Mouse (Mus musculus) gastrocnemius, postnatal 25 days (tissue): ENCODE measurements around the gene Anxa4. TPM values are rescaled to one million over a fixed set of nuclear protein-coding genes. Genes with fewer than 3 reads are reported as not detected.

ENCODE experiments used
- total RNA-seq, 2 experiments: library from RNA; stranded (reverse); gene quantifications; 1 replicate in 1 of 2; 2 replicates in 1 of 2; pipeline ENCODE4 v1.2.3; 2021

The Anxa4 gene
- total RNA-seq, 2 experiments from 2014 or later: 13.4 to 19.7 TPM

Other genes starting within 250 kb of the Anxa4 start
- not detected for gene Asprv1, start 165.4 kb downstream of the Anxa4 start, total RNA-seq
- 1 to 10 TPM; 2.7 to 3.0 TPM for gene Mxd1, start 124.4 kb downstream of the Anxa4 start, total RNA-seq
- gene Snrnp27, start 109.1 kb downstream of the Anxa4 start, total RNA-seq: 10 to 100 TPM; 73.4 to 74.7 TPM
- 1 to 10 TPM; 2.4 to 2.8 TPM for gene Gmcl1, start 60.2 kb downstream of the Anxa4 start, total RNA-seq
- 10 to 100 TPM; 33.1 to 33.3 TPM for gene Aak1, start 55.9 kb upstream of the Anxa4 start, total RNA-seq
- 10 to 100 TPM; 55.5 to 56.5 TPM for gene Nfu1, start 215.7 kb upstream of the Anxa4 start, total RNA-seq
- gene Gfpt1, start 249.3 kb upstream of the Anxa4 start, total RNA-seq: 10 to 100 TPM; 24.7 to 25.9 TPM